Mouse (Mus musculus): Measurements from ENCODE around the gene Zfx.

GRCm38 (mm10) chrX:94060751-94061150 lies 62.8 kb downstream of the Zfx start:
- TF ChIP-seq MAZ (IDR thresholded peaks at IDR 0.05; ENCODE audit: low read depth, low read length) = no peak
- no peak for TF ChIP-seq RCOR1 (IDR thresholded peaks at IDR 0.05; ENCODE audit: low read depth, low read length)
- TF ChIP-seq ETS1 (IDR thresholded peaks at IDR 0.05; ENCODE audit: low read depth, low read length) = no peak
- no peak for TF ChIP-seq ZC3H11A (IDR thresholded peaks at IDR 0.05; ENCODE audit: low read depth, low read length)
- TF ChIP-seq MAX (IDR thresholded peaks at IDR 0.05; ENCODE audit: low read length) = no peak
- no peak for TF ChIP-seq MAFK (IDR thresholded peaks at IDR 0.05; ENCODE audit: borderline replicate concordance, low read depth, low read length)
- no peak for TF ChIP-seq E2F4 (IDR thresholded peaks at IDR 0.05; ENCODE audit: borderline replicate concordance, low read depth, low read length)
- no peak for TF ChIP-seq POLR2A (IDR thresholded peaks at IDR 0.05; ENCODE audit: control insufficient read depth in 1 of 2, insufficient read depth in 1 of 2, low read depth in 1 of 2, low read length in 2 of 2, poor library complexity in 1 of 2)
- TF ChIP-seq CTCF (IDR thresholded peaks at IDR 0.05 in 2 of 3, conservative IDR thresholded peaks at IDR 0.05 in 1 of 3; ENCODE audit: control insufficient read depth in 1 of 3, insufficient read depth in 1 of 3, low read depth in 2 of 3, low read length in 3 of 3, poor library complexity in 1 of 3, severe bottlenecking in 1 of 3) = no peak
- TF ChIP-seq MYC (IDR thresholded peaks at IDR 0.05; ENCODE audit: low read depth, low read length) = no peak
- TF ChIP-seq TCF12 (IDR thresholded peaks at IDR 0.05; ENCODE audit: low read depth, low read length) = no peak

All from MEL (cell line).